Mouse (Mus musculus) limb, embryonic 10.5 days (tissue): Measurements from ENCODE around the gene Me3. TPM values are rescaled to one million over a fixed set of nuclear protein-coding genes. Genes with fewer than 3 reads are reported as not detected.
"Not testable (repeated sequence)": the region's sequence is repeated elsewhere in the genome, so short reads cannot be mapped to it uniquely, and the experiment has no call there.

Experiments
- DNase-seq: peaks from one replicate; pipeline ENCODE4 v3.0.0-alpha.2; 2017; ENCODE audit warnings: low spot score
- H3K27ac ChIP-seq: fragments of 300-500 bp; sonication (generic); 2 replicates; pipeline ENCODE4 v1.5.1; 2016; ENCODE audit warnings: mild to moderate bottlenecking
- H3K27me3 ChIP-seq: fragments of 300-500 bp; sonication (generic); 2 replicates; pipeline ENCODE4 v1.6.1; 2016; ENCODE audit warnings: low read depth, mild to moderate bottlenecking; ENCODE audit not compliant: poor library complexity, severe bottlenecking
- H3K36me3 ChIP-seq: fragments of 300-500 bp; sonication (generic); 2 replicates; pipeline ENCODE4 v1.6.1; 2016; ENCODE audit warnings: mild to moderate bottlenecking, moderate library complexity
- H3K4me1 ChIP-seq: fragments of 300-500 bp; sonication (generic); 2 replicates; pipeline ENCODE4 v1.6.1; 2016
- H3K4me3 ChIP-seq: fragments of 300-500 bp; sonication (generic); 2 replicates; pipeline ENCODE4 v1.5.1; 2016; ENCODE audit warnings: mild to moderate bottlenecking, moderate library complexity
- H3K9me3 ChIP-seq: fragments of 300-500 bp; sonication (generic); replicated peaks from 2 replicates; pipeline ENCODE4 v1.6.1; 2016; ENCODE audit warnings: mild to moderate bottlenecking
- WGBS: fragments of 180-500 bp; shearing (Covaris S2); methylation state at CpG from one replicate; pipeline ENCODE4 v1.1.7; 2016; 5-methylcytosine and 5-hydroxymethylcytosine counted together
- polyA plus RNA-seq: library from polyadenylated mRNA; unstranded; fragments of >200 nt; fragmentation: Nextera tagmentation; extraction: Ambion mirVana; gene quantifications from 2 replicates; pipeline ENCODE4 v1.2.1, GENCODE M21; 2016

The Me3 gene
- polyA plus RNA-seq, 1 experiment from 2014 or later = 0.06 TPM

GRCm38 (mm10) chr7:89717521-89717920 lies 85.3 kb downstream of the Me3 start:
- Histone ChIP-seq H3K27ac (no peak overlapping the region), H3K36me3 (no peaks in the 10 kb centered on the region), H3K9me3 (no peaks in the 10 kb centered on the region), H3K27me3 (no peaks in the 10 kb centered on the region), H3K4me3 (no peak overlapping the region), H3K4me1 (no peaks in the 10 kb centered on the region)
- no peak for DNase-seq
- 79% methylated on average over 2 of the region's 2 CpGs for WGBS

DNA sequence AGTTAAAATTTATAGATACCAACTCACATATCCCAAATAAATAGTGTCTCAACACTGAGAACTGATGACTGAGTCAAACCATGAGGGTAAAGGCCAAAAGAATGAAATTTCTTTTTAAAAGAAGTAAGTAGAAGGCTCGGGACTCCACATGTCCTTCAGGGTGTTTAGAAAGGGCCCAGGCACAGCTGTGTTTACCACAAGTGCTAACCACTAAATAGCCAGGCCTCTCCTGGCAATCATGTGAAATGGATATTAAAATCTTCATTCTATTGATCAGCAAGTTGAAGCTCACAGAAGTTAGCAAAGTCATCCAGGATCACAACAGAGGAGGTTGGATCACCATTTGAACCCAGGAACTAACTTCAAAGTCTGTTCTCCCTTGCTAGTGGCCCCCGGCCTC lies 86.1 kb downstream of the Me3 start:
- Histone ChIP-seq H3K36me3 (no peaks in the 10 kb centered on the region), H3K4me1 (no peaks in the 10 kb centered on the region), H3K27ac (no peak overlapping the region), H3K27me3 (no peaks in the 10 kb centered on the region), H3K9me3 (no peaks in the 10 kb centered on the region), H3K4me3 (no peak overlapping the region)
- WGBS = 82% methylated on average over 2 of the region's 2 CpGs
- DNase-seq = no peak

GRCm38 (mm10) chr7:89720256-89720655 lies 88.1 kb downstream of the Me3 start:
- Histone ChIP-seq H3K27ac (no peak overlapping the region), H3K9me3 (no peaks in the 10 kb centered on the region), H3K27me3 (no peaks in the 10 kb centered on the region), H3K4me3 (no peak overlapping the region), H3K36me3 (no peaks in the 10 kb centered on the region), H3K4me1 (no peaks in the 10 kb centered on the region)
- WGBS = 96% methylated on average over 2 of the region's 2 CpGs
- no peak for DNase-seq

GRCm38 (mm10) chr7:89726712-89727111 lies 94.5 kb downstream of the Me3 start:
- Histone ChIP-seq H3K9me3 (no peaks in the 10 kb centered on the region), H3K27me3 (no peaks in the 10 kb centered on the region), H3K36me3 (no peaks in the 10 kb centered on the region), H3K4me3 (no peak overlapping the region), H3K27ac (no peak overlapping the region), H3K4me1 (no peaks in the 10 kb centered on the region)
- DNase-seq = no peak
- 89% methylated on average over 3 of the region's 3 CpGs for WGBS

- no peak overlapping the region for H3K4me3 ChIP-seq
- 93% methylated on average over 1 of the region's 1 CpGs for WGBS
- H3K27me3 ChIP-seq = no peaks in the 10 kb centered on the region
- H3K9me3 ChIP-seq = no peaks in the 10 kb centered on the region
- H3K27ac ChIP-seq = no peak overlapping the region
- H3K36me3 ChIP-seq = no peaks in the 10 kb centered on the region
- no peak for DNase-seq
- no peaks in the 10 kb centered on the region for H3K4me1 ChIP-seq
Measured at GRCm38 (mm10) chr7:89727615-89728014, 95.4 kb downstream of the Me3 start.

GRCm38 (mm10) chr7:89728393-89728792 lies 96.2 kb downstream of the Me3 start:
- DNase-seq = no peak
- H3K27ac ChIP-seq = no peak overlapping the region
- H3K36me3 ChIP-seq = no peaks in the 10 kb centered on the region
- no peak overlapping the region for H3K4me3 ChIP-seq
- H3K9me3 ChIP-seq = no peaks in the 10 kb centered on the region
- no peaks in the 10 kb centered on the region for H3K27me3 ChIP-seq
- 86% methylated on average over 3 of the region's 3 CpGs for WGBS
- H3K4me1 ChIP-seq = no peaks in the 10 kb centered on the region

GRCm38 (mm10) chr7:89730514-89730913 lies 98.3 kb downstream of the Me3 start:
- Histone ChIP-seq H3K9me3 (no peaks in the 10 kb centered on the region), H3K27ac (no peak overlapping the region), H3K4me3 (no peak overlapping the region), H3K27me3 (no peaks in the 10 kb centered on the region), H3K36me3 (no peaks in the 10 kb centered on the region), H3K4me1 (no peaks in the 10 kb centered on the region)
- WGBS = 86% methylated on average over 2 of the region's 2 CpGs
- no peak for DNase-seq

DNA sequence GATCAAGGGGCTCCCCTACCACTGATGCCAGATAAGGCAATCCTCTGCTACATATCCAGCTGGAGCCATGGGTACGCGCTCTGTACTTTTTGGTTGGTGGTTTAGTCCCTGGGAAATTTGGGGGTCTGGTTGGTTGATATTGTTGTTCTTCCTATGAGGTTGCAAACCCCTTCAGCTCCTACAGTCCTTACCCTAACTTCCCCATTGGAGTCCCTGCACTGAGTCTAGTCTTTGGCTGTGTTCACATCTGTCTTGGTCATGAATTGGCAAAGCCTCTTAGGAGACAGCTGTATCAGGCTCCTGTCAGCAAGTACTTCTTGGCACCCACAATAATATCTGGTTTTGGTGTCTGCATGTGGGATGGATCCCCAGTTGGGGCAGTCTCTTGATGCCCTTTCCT lies 98.9 kb downstream of the Me3 start:
- H3K9me3 ChIP-seq, H3K4me3 ChIP-seq, H3K36me3 ChIP-seq, H3K4me1 ChIP-seq, DNase-seq, H3K27ac ChIP-seq, H3K27me3 ChIP-seq: not testable (repeated sequence)
- 92% methylated on average over 2 of the region's 2 CpGs for WGBS

GRCm38 (mm10) chr7:89748415-89748814 lies 116.2 kb downstream of the Me3 start:
- DNase-seq = no peak
- WGBS = 86% methylated on average over 7 of the region's 7 CpGs
- H3K27me3 ChIP-seq = no peaks in the 10 kb centered on the region
- H3K27ac ChIP-seq = no peak overlapping the region
- no peaks in the 10 kb centered on the region for H3K36me3 ChIP-seq
- H3K4me1 ChIP-seq = no peaks in the 10 kb centered on the region
- H3K9me3 ChIP-seq = no peaks in the 10 kb centered on the region
- no peak overlapping the region for H3K4me3 ChIP-seq

GRCm38 (mm10) chr7:89749183-89749582 lies 117.0 kb downstream of the Me3 start:
- Histone ChIP-seq H3K27me3 (no peaks in the 10 kb centered on the region), H3K36me3 (no peaks in the 10 kb centered on the region), H3K4me3 (no peak overlapping the region), H3K9me3 (no peaks in the 10 kb centered on the region), H3K4me1 (no peaks in the 10 kb centered on the region), H3K27ac (no peak overlapping the region)
- no peak for DNase-seq
- 79% methylated on average over 2 of the region's 2 CpGs for WGBS

DNA sequence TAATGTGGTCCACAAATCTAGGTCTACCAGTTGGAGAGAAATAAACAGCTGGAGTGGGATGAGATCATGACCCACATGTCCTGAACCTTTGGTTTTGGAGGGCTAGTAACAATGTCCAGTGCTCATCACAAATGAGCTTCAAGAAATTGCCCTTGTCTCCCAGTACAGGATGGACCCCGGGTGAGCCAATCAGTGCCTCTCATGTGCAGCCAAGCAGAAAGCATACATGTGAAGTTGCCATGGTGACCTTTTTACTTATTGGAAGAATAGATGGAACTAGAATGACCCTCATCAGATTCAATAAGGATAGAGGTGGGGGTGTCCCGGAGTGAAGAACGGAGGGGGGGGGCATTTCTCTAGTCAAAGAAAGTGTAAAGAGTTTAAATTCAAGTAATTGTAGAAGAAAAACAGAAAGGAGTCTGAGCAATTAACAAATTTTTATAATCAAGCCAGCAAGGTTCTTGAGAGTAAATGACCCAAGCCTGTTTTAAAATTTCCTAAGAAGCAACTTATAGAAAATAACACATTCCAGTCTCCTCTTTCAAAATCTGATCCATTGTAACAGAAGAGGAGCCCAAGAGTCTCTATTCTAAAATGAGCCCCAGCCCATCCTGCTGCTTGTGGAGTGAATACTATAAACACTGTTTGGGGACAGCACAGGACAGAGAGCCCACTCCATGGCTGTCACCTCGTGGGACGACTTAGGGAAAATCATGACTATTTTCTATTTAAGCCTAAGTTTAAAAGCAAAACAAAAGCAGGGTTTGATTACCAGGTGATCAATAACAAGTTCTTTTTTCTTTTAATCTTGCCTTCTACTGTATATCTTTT lies 134.7 kb downstream of the Me3 start:
- no peaks in the 10 kb centered on the region for H3K27me3 ChIP-seq
- no peaks in the 10 kb centered on the region for H3K36me3 ChIP-seq
- DNase-seq = no peak
- no peak overlapping the region for H3K27ac ChIP-seq
- WGBS = 82% methylated on average over 5 of the region's 5 CpGs
- H3K4me3 ChIP-seq = no peak overlapping the region
- no peaks in the 10 kb centered on the region for H3K9me3 ChIP-seq
- H3K4me1 ChIP-seq = peaks cover 17% of the 10 kb centered on the region

DNA sequence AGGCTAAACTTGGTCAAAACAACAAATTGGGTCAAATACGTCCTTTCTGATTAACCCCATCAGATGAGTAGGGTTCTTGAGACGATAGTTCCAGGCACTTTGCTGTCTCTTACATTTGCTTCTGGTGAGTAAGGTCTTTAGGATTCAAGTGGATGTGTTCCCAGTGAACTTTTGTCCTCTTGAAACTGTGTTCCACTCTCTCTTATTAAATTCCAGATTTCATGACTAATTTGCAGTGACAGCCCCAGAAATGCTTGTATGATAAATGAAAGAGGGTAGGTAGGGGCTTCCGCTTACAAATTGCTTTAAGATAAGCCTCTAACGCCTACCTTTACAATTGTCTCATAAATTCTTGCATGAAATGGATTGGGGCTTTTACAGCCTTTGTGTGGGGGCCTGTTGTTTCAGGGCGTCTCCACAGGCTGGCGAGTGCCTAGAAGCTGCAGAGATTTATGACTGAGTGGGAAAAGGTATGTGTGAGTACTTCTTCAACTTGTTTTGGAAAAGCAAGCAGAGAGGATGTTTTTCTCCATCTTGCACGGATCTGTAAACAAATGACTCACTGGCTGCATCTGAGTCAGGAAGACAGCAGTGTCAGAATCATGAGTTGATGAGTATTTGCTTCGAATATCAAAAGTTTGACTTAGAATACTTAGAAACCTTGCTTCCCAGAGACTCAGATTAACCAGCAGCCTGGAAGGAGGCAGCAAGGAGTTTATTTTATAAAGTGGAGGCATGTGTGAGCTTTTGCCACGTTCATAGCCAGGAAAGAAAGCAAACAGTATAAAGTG lies 137.1 kb downstream of the Me3 start:
- H3K9me3 ChIP-seq = no peaks in the 10 kb centered on the region
- H3K36me3 ChIP-seq = no peaks in the 10 kb centered on the region
- no peak overlapping the region for H3K4me3 ChIP-seq
- peaks cover 21% of the 10 kb centered on the region for H3K4me1 ChIP-seq
- H3K27me3 ChIP-seq = no peaks in the 10 kb centered on the region
- 30% methylated on average over 9 of the region's 9 CpGs for WGBS
- no peak overlapping the region for H3K27ac ChIP-seq
- DNase-seq = no peak

DNA sequence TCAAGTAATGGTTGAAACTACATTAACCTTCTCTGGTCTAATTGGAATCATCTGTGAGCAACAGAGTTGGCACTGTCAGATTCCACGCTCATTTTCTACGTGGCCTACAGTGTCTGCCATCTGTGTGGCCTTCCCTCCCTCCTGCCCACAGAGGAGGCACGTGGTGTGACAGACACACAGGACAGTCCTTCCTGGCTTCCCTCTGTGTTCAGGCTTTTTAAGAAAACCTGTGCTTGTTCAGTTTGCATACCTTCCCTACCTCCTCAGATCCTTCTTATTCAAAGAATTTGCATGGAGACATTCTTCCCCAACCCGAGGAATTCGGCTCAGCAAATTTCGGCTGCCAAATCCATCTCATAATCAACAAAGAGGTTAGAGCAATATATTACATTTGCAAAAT lies 137.8 kb downstream of the Me3 start:
- peaks cover 21% of the 10 kb centered on the region for H3K4me1 ChIP-seq
- 55% methylated on average over 6 of the region's 6 CpGs for WGBS

More for the DNA sequence above, 137.8 kb downstream of the Me3 start:
- Histone ChIP-seq H3K36me3 (no peaks in the 10 kb centered on the region), H3K27me3 (no peaks in the 10 kb centered on the region), H3K4me3 (no peak overlapping the region), H3K27ac (no peak overlapping the region), H3K9me3 (no peaks in the 10 kb centered on the region)
- DNase-seq = no peak
